Mouse (Mus musculus) right cerebral cortex, postnatal 36 days (tissue): ENCODE data around the gene Rgcc.
A peak's percentile ranks its signal among the peaks of the same experiment; 100 is the strongest.

Experiments used
- DNase-seq, 2 experiments: peaks; one replicate each; pipeline ENCODE4 v3.0.0; 2022; ENCODE audit warnings: low spot score in 2 of 2, mixed read lengths in 1 of 2

Rgcc gene

DNA sequence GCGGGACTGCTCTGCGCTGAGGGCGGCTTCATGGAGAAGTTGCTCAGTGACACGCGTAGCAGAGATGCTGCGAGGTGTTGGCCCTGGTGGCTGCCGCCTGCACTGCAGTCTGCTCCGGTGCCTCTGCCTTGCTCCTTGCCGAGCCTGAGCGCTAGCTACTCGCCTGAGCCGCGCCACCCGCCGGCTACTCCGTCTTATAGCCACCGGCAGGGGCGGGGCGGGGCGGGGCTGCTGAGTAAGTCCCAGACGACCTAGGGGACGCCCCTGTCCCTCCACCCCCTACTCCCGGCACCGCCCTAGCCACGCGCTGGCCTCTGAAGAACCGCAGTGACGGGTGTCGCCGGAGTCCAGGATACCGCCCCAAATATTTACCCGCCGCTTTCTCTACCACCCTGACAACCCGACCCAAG, at the start of gene Rgcc:
TSS of gene Rgcc (minus strand) at position 180 of the 410 bp plus-strand sequence.
- peak; percentile 87 to 89 for DNase-seq

DNA sequence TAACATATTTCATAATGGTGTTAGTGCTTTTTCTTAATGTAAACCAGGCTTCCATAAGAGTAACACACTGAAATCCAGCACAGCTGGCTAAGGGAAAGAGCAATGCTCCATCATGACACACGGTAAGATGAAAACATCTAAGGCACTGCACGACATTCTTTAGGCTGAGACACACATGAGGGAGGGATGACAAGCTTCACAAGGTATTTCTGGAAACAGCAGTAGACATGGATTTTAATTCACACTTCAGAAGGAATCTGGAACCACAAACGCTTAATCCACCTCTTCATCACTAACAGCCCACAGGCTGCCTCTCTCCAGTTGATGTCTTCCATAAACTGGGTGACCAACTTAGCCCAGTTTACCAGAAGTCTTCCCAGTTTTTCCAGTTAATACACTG, 44.9 kb upstream of the Rgcc start:
- peak in 1 of 2 experiments; percentile 12 for DNase-seq

DNA sequence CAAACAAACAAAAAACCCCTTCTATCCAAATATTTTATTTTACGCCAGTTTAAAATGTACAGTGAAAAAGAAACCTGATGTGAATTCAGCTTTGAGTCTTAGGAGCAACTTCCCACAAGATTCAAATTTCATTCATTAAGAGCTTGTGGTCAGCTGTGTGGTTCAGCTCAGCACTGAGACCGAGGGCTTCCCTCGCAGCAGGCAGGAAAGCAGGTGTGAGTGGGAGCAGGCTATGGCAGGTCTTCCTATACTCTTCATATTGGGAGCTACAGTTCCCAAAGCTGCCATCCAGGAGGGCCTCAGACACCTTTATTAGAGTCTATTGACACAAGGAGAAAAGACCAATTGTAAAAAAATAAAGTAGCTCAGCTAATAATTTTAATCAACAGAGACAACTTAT, 34.2 kb upstream of the Rgcc start:
- no peak for DNase-seq

DNA sequence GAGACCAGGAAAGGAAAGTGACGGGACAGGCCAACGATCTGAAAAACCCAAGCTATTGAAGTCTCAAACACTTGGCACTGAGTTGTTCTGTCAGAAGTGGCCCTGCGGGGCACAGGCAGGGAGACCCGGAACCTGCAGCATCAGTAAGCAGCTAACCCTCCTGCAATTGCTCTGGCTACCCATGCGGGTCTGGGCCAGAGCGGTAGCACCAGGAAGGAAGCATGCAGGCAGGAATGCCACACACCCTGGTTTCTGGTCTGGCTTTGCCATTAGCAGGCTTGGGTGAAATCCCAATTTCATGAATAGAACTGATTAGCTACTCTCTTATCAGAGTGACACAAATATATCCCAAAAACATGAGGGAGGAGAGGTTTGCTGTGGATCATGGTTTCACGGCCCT, 30.5 kb upstream of the Rgcc start:
- DNase-seq = no peak

DNA sequence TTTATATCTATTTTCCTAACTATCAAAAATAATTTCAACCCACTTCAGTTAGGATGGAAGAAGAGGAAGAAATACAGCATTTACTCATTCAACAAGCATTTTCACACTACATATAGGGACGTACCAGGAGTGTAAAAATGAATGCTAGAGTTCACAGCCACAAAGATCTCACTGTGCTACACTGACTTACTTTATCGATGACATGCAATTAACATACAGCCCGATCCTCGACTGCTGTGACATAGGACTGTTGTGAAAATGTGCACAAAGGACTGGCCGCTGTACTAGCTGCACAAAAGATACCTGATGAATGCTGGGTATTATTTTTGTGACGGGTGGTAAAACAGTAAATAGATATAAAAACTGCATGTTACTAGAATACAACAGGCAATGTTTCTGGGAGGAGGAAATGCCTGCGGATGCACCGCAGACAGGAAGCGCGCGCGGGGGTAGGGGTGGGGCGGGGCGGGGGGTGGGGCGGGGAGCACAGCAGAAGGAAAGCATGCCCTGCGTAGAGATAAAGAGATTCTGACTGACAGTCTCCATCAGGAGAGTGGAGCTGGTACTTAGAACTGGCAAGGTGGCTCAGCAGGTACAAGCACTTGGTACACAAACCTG, 29.6 kb upstream of the Rgcc start:
- DNase-seq = no peak

DNA sequence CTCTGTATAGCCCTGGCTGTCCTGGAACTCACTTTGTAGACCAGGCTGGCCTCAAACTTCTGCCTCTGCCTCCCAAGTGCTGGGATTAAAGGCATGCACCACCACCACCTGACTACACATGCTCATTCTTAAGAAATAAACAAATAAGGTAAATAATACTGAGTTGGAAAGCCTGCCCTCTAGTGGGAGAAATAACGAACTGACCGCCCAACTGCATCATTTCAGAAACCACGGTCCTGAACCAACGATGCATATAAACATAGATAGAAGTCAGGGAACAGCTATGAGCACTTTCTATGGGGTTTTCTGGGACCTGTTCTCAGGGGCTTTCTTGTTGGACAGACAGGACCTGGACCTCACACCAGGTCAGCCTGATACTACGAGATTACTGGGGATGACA, 25.6 kb upstream of the Rgcc start:
- no peak for DNase-seq

DNA sequence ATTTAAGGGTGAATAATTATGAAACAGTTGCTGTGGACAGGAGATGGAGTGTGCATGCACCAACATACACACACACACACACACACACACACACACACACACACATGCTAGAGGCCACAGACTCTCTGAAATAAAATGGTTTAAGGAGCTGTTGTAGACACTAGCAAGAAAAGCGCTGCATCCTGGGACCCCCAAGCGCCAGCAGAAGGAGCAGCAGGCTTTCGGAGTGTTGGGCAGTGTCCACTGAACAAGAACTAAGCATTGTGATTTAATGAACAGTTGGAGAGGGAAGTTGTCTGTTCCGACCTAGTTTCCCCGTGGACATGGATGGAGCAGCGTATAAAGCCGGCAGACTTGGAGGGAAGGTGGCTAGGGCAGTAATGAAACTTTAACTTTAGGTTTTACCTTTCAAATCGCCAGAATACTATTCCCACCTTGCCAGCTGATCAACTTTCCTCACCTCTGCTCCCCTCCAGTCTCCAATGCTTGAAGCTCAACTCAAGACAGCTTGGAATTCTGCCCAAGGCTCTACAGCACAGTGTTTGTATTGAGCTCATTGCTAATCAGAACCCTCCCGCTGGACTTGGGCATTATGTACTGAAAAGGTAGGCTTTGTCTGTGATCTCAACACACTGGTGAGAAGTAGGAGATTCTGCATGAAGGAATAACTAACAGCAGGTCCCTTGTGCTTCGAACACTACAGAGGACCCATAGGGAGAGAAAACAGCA, 22.8 kb upstream of the Rgcc start:
- DNase-seq = no peak

DNA sequence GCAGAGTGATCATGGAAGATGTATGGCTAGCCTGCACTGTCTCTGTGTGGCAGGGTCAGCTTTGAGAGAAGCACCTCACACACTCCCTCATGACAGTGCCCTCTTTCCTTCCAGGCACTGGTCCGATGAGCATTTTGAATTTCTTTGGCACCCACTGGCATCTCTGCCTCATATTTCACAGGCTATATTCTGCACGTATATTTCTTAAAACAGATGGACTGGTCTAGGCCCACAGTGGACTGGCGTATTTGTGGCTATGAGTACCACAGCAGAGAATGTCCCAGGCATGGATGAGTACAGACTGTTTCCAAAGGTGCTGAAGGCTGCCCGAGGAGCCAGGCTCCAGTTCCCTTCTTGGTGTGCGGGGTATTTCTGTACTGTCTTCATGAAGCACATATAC, 20.4 kb upstream of the Rgcc start:
- DNase-seq = no peak

DNA sequence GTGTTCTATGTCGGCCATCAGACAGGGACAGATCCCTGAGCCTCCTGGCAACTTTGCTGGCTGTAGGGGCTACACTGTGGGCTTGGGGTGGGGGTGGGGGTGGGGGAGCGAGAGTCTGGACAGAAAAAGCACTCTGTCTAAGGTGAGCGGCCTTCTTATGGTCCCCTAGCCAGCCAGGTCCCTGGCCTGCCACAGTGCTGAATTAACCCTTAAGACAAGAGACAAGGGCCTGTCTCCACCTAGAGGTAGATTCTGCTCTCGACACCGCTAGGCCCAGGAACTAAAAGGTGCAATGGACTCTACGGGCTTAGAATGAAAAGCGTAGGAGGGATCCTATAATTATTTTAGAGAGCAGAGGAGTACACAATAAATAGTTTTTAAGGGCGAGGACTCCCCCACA, 19.7 kb upstream of the Rgcc start:
- no peak for DNase-seq

DNA sequence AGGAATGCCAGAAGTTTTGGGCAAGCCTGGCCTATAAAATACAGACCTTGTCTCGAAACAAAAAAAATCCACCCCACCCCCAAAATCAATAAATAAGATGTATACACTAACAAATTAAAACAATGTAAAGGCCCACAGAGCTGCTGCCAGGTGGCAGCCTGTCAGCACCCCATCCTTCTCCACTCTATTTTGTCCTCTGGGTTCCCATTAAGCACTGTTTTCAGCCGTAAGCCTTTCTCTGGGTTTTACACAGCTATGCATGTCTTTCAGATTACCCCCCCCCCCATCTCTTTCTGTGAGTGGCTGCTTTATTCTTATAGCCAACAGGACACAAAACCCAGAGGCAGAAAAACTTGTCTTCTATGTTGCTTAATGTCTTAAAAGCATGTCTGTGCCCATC, 16.2 kb upstream of the Rgcc start:
- no peak for DNase-seq

DNA sequence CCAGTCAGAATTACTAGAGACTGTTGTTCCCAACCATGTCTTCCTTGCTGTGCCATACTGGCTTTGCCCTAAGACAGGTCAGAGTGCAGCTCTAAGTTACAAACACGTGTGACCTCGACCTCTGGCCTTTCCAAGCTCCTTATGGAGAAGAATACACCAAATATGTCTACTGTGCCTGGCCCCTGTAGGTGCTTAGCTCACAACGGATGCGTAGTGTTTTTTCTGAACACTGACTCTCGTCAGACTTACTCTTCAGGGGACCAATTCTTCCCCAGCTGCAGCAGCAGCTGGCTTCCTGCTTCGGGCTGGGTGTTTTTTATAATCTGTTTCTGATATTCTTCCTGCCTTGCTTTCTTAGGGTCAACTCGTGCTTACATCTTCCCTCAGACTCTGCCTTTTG, 14.4 kb upstream of the Rgcc start:
- no peak for DNase-seq

DNA sequence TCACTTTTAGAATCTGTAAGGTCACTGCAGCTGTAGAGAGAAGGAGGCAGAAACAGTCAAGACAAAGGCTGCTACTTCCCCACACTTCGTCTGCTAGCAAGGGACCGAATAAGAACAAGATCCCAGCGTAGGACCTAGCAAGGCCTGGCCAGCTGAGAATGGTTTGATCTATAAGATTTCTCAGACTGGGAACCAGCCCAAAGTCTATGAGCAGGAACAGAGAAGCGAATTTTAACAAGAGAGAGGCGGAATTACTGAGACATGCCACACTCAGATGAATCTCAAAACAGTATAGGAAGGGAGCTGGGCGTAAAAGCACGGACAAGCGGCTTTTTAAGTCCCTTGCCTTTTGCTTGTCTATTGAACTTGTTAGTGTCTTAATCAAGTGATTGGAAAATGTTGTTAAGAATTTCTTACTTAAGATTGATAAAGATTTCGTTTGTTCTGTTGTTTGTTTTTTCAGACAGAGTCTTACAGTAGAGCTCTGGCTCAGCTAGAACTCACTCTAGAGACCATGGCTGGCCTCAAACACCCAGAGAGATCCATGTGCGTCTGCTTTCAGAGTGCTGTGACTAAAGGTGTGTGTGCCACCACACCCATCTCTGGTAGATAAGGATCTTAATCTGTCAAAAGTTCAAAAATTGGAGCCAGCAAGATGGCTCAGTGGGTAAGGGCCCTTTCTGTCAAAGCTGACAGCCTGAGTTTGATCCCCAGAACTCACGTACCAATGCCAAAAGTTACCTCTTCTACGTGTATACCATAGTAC, 13.0 kb upstream of the Rgcc start:
- no peak for DNase-seq

DNA sequence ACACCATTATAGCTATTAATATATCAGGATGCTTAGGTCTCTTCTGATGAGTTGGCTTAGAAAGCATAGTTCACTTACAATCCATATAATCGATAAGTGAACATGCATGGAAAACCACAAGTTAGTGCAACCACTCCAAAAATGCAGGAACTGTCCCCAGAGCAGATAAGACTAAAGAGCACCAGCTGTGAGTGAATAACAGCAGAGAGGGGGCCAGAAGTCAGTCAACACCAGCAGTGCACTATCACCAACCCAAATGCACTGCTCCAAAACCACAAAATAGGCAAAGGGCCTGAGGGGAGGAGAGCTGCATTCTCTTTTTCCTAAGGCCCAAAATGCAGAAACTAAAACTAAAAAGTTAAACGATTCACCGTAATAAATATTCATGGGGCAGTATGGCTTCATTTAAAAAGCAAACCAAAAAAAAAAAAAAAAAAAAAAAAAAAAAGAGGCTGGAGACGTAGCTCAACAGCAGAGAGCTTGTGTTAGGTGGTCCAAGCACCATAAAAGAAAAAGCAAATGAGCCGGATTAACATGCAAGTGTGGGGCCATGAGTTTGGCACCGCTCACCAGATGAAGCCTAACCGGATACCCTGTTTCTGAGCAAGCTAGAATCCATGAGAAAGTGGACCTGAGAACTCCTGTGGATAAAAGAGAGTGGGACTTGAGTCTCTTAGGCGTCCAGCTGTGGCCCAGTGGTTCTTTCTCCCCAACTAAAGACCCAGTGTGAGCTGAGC, 12.2 kb upstream of the Rgcc start:
- no peak for DNase-seq

DNA sequence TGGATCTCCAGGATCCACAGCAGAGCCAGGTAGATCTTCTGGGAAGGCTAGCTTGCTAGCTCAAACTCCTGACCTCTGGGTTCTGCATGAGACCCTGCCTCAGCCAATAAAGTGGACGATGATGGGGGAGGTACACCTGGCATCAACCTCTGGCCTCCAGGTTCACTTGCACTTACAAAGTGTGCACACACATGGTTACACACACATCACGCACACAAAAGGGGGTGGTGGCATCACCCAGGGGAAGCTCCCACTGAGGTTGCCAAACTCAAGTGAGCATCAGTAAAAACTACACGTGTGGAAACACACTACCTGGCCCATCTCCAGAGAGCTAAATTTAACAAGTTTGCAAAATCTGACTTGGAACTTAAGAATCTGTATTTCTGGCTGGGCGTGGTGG, 11.3 kb upstream of the Rgcc start:
- DNase-seq = no peak

DNA sequence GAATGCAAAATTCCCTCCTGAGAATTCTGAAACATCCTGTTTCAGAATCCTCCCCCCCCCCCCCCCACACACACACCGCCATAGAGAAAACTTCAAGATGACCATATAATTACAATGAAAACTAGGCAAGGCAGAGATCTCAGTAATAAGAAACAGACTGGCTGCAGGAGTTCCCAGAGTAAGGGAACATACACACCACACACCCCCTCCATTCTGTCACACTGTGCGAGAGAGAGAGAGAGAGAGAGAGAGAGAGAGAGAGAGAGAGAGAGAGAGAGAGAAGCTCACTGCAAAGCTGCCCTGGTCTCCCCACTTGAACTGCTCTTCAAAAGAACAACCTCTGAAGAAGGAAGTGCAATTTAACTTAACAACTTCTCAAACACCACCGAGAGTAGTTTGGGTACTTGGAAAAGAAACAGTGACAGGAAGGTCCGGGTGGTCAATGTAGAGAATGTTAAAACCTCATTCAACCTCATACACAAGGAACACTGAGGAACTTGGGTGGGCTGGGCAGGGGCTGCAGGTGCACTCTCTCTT, 10.5 kb upstream of the Rgcc start:
- DNase-seq = no peak

DNA sequence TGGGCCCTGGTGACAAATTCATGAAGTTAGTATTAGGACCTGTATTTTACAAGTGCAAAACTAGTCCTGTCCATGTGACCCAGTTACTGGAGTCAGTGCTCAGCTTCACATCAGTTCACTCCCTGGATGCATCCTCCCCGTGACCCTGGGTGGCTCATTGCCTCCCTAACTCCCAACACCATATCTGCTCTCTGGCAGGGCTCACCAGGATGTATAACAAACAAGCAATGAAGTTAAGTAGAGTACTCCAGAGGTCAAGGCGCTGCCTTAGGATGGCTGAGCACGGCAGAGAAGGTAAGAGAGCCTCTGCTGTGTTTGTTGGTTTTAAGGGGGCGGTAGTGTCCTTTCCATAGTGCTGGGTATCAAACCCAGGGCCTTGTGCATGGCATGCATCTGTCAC, 7.7 kb upstream of the Rgcc start:
- DNase-seq = no peak

DNA sequence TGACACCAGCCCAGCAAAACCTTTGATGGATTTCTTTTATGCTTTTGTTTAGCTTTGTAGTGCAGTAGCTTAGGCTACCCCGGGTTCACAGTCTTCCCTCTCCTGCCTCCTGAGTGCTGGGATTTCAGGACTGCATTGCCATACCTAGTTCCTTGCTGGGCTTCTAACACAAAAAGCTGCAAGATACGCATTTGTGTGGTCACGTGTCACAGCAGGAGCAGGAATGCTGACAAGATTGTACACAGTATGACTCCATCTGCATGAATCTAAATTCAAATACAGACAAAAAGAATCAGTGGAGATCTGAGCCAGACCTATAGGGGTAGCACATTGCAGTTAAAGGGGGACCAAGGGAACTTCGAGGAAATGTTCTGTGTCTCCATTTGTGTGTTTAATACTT, 6.9 kb upstream of the Rgcc start:
- DNase-seq = no peak

DNA sequence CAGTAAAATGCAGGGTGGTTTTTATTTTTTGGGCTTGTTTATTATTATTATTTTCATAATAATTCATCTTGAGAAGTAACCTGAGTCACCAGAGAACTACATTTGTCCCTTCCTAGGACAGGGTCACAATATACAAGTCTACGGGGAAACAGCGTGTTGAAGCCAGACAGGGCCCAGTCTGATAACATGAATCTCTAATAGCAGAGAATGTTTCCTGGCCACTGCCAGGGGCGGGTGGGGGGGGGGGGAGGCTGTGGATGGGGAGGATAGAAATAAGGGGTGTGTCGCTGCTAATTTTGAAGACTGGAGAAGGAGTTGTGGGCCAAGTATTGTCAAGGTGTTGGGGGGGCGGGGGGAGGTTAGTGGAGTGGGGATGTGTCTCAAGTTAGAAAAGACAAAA, 6.5 kb upstream of the Rgcc start:
- DNase-seq = no peak

DNA sequence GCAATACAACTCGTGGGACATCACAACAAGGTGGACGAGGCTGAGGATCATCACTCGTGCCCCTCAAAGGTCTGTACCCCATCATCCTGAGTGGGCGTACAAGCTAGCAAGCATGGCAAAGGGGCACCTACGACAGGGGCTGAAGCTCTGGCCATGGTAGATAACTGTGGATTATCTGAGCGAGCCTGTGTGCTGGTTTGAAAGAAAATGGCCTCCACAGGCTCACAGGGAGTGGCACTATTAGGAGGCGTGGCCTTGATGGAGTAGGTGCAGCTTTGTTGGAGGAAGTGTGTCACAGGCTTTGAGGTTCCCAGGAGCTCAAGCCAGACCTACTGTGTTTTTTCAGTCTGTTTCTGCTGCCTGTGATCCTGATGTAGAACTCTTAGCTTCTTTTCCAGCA, 5.7 kb upstream of the Rgcc start:
- DNase-seq = no peak

DNA sequence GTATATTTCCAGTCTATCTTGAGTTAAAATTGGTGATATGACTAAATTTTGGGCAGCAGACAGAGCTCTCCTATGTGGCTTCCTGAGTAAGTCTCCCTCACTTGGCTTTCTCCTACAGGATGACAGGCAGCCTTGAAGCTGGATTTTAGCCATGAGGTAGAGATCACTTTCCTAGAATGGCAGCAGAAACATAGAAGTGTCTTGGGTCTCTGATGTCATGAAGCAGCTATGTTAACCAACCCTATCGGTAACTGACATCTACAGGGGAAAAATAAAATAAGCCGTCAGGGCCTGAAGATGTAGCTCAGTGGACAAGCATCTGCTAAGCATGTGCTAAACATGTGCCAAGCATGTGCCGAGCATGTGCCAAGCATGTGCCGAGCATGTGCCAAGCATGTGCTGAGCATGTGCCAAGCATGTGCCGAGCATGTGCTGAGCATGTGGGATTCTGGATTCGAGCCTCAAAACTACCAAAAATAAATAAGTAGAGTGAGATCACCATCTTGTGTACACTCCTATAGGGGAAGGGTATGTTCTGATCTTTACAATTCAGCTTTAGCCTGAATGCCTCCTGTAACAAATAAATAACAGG, 3.5 kb upstream of the Rgcc start:
- no peak for DNase-seq

DNA sequence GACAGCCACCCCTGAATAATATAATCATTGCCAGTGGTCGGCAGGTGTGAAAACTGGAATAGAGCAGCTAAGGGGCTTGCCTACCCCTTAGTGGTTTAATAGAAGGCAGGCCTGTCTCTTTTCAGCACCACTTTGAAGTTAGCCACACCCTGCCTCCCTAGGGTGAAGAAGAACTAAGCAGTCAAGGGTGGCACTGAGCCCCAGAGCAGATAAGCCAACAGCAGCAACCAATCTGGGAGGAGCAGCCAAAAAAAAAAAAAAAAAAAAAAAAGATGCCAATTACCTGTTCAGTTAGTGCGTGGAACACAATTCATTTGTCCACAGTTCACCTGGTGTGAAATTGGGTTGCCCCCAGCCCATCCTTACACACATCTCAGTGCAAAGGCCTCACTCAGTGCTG, 1.7 kb upstream of the Rgcc start:
- DNase-seq = no peak
